Mouse (Mus musculus) CD4-positive, CD25-positive, alpha-beta regulatory T cell, adult 2 months (primary cell): ENCODE data around the gene Brms1l.
A peak's percentile ranks its signal among the peaks of the same experiment; 100 is the strongest.
"Not testable (repeated sequence)": the region's sequence is repeated elsewhere in the genome, so short reads cannot be mapped to it uniquely, and the experiment has no call there.

Experiments used
- DNase-seq: peaks from one replicate; pipeline ENCODE4 v3.0.0-alpha.2; 2012; ENCODE audit warnings: low read depth, low spot score

Gene Brms1l

GRCm38 (mm10) chr12:55836199-55836951 lies at the start of gene Brms1l:
Gene Brms1l (plus strand): TSS chr12:55836324.
- peak; percentile 98 for DNase-seq

- not testable (repeated sequence) for DNase-seq
Measured at GRCm38 (mm10) chr12:55794485-55794884, 41.6 kb upstream of the Brms1l start.

GRCm38 (mm10) chr12:55797103-55797502 lies 39.0 kb upstream of the Brms1l start:
- DNase-seq, result no peak

GRCm38 (mm10) chr12:55798745-55799144 lies 37.4 kb upstream of the Brms1l start:
- no peak for DNase-seq

- no peak for DNase-seq
Measured at GRCm38 (mm10) chr12:55800144-55800543, 36.0 kb upstream of the Brms1l start.

GRCm38 (mm10) chr12:55801131-55801530 lies 35.0 kb upstream of the Brms1l start:
- peak; percentile 17 for DNase-seq

GRCm38 (mm10) chr12:55805035-55805434 lies 31.1 kb upstream of the Brms1l start:
- DNase-seq, result no peak

- DNase-seq, result no peak
Measured at GRCm38 (mm10) chr12:55816488-55816887, 19.6 kb upstream of the Brms1l start.

GRCm38 (mm10) chr12:55820119-55820660 lies 15.9 kb upstream of the Brms1l start:
- peak; percentile 58 for DNase-seq

GRCm38 (mm10) chr12:55820661-55821314 lies 15.3 kb upstream of the Brms1l start, which contains the start of gene Ralgapa1:
Gene Ralgapa1 (minus strand): TSS chr12:55821167.
- DNase-seq, result peak; percentile 99

GRCm38 (mm10) chr12:55824027-55824426 lies 12.1 kb upstream of the Brms1l start:
- DNase-seq, result no peak

GRCm38 (mm10) chr12:55825537-55825936 lies 10.6 kb upstream of the Brms1l start:
- DNase-seq, result peak; percentile 35

GRCm38 (mm10) chr12:55831101-55831500 lies 5.0 kb upstream of the Brms1l start:
- peak; percentile 82 for DNase-seq

- DNase-seq, result no peak
Measured at GRCm38 (mm10) chr12:55832961-55833360, 3.2 kb upstream of the Brms1l start.

- peak; percentile 33 for DNase-seq
Measured at GRCm38 (mm10) chr12:55833906-55834625, 2.1 kb upstream of the Brms1l start.

- no peak for DNase-seq
Measured at GRCm38 (mm10) chr12:55834891-55835290, 1.2 kb upstream of the Brms1l start.

GRCm38 (mm10) chr12:55835857-55836198 lies 296 bp upstream of the Brms1l start:
- no peak for DNase-seq

GRCm38 (mm10) chr12:55837495-55837894 lies 1.4 kb downstream of the Brms1l start:
- DNase-seq, result no peak

- DNase-seq, result peak; percentile 65
Measured at GRCm38 (mm10) chr12:55846741-55847140, 10.6 kb downstream of the Brms1l start.

GRCm38 (mm10) chr12:55847851-55848250 lies 11.7 kb downstream of the Brms1l start:
- DNase-seq, result no peak

- DNase-seq, result no peak
Measured at GRCm38 (mm10) chr12:55850650-55851049, 14.5 kb downstream of the Brms1l start.
